Mouse (Mus musculus) cerebellum, adult 2 months (tissue): Measurements from ENCODE around the gene Kif26a.

ENCODE experiments used
- CTCF ChIP-seq: fragments of 200-500 bp; IDR thresholded peaks from 2 replicates; pipeline ENCODE4 v1.5.1; 2011; ENCODE audit warnings: low read depth, mild to moderate bottlenecking, control low read depth, low read length, moderate library complexity, borderline replicate concordance; ENCODE audit not compliant: insufficient read depth
- POLR2A ChIP-seq: fragments of 200-500 bp; IDR thresholded peaks from 2 replicates; pipeline ENCODE4 v1.6.1; 2011; ENCODE audit warnings: low read length, control low read depth, borderline replicate concordance; ENCODE audit not compliant: insufficient read depth

GRCm38 (mm10) chr12:112182609-112182955 lies 36.6 kb downstream of the Kif26a start:
- TF ChIP-seq CTCF: no peak
- TF ChIP-seq POLR2A: no peak
